Mouse (Mus musculus) midbrain, postnatal 0 days (tissue): ENCODE results near the gene Grem1. TPM values are rescaled to one million over a fixed set of nuclear protein-coding genes. Genes with fewer than 3 reads are reported as not detected.

Experiments
- ATAC-seq: fragments of 200-750 bp; cut with Nextera tagmentation; 2 replicates; pipeline ENCODE4 v1.8.0; 2017; ENCODE audit warnings: moderate number of reproducible peaks, mild to moderate bottlenecking, moderate TSS enrichment, moderate library complexity; ENCODE audit not compliant: low FRiP score
- DNase-seq: peaks from one replicate; pipeline ENCODE4 v3.0.0-alpha.2; 2015; ENCODE audit warnings: low spot score
- H3K27ac ChIP-seq: fragments of 300-500 bp; sonication (generic); 2 replicates; pipeline ENCODE4 v1.5.1; 2014; ENCODE audit warnings: low read depth, mild to moderate bottlenecking, low read length, mixed read lengths
- H3K27me3 ChIP-seq: fragments of 300-500 bp; sonication (generic); 2 replicates; pipeline ENCODE4 v1.6.1; 2014; ENCODE audit warnings: low read length, control low read depth, mixed read lengths; ENCODE audit not compliant: insufficient read depth
- H3K36me3 ChIP-seq: fragments of 300-500 bp; sonication (generic); 2 replicates; pipeline ENCODE4 v1.6.1; 2014; ENCODE audit warnings: low read length, control low read depth, mixed read lengths; ENCODE audit not compliant: insufficient read depth
- H3K4me1 ChIP-seq: fragments of 300-500 bp; sonication (generic); 2 replicates; pipeline ENCODE4 v1.6.1; 2014; ENCODE audit warnings: mild to moderate bottlenecking, control low read depth, antibody characterized with exemption, low read length, mixed read lengths; ENCODE audit not compliant: insufficient read depth
- H3K4me2 ChIP-seq: fragments of 300-500 bp; sonication (generic); 2 replicates; pipeline ENCODE4 v1.6.1; 2014; ENCODE audit warnings: low read depth, mild to moderate bottlenecking, low read length, mixed read lengths; ENCODE audit not compliant: poor library complexity, severe bottlenecking
- H3K4me3 ChIP-seq: fragments of 300-500 bp; sonication (generic); 2 replicates; pipeline ENCODE4 v1.5.1; 2014; ENCODE audit warnings: low read depth, mild to moderate bottlenecking, low read length, moderate library complexity
- H3K9ac ChIP-seq: fragments of 300-500 bp; sonication (generic); replicated peaks from 2 replicates; pipeline ENCODE4 v1.6.1; 2014; ENCODE audit warnings: mild to moderate bottlenecking, low read length, moderate library complexity, mixed read lengths; ENCODE audit not compliant: poor library complexity, severe bottlenecking
- H3K9me3 ChIP-seq: fragments of 300-500 bp; sonication (generic); 2 replicates; pipeline ENCODE4 v1.6.1; 2016; ENCODE audit warnings: low read length, control low read depth
- CTCF ChIP-seq: IDR thresholded peaks from 2 replicates; pipeline ENCODE4 v1.5.1; 2016; ENCODE audit warnings: antibody characterized with exemption, mild to moderate bottlenecking
- WGBS: fragments of 180-500 bp; shearing (Covaris S2); extraction: QIAGEN DNeasy Blood & Tissue Kit; methylation state at CpG from one replicate; pipeline ENCODE4 v1.1.7; 2014; 5-methylcytosine and 5-hydroxymethylcytosine counted together
- polyA plus RNA-seq: library from polyadenylated mRNA; unstranded; fragments of >200 nt; fragmentation: Nextera tagmentation; extraction: Ambion mirVana; gene quantifications from 2 replicates; pipeline ENCODE4 v1.2.1, GENCODE M21; 2015
- total RNA-seq: library from RNA; depleted of rRNA; stranded (reverse); fragments of >200 nt; gene quantifications from 2 replicates; pipeline ENCODE4 v1.2.3, GENCODE M21; 2014; rRNA removed

Grem1 gene
- total and polyA plus RNA-seq, 2 experiments from 2014 or later = 1.2 to 4.2 TPM

- no peak overlapping the region for H3K9ac ChIP-seq
- no peak for DNase-seq
- no peak overlapping the region for H3K4me2 ChIP-seq
- no peak overlapping the region for H3K4me3 ChIP-seq
- no peaks in the 10 kb centered on the region for H3K4me1 ChIP-seq
- TF ChIP-seq CTCF = no peak
- no peaks in the 10 kb centered on the region for H3K36me3 ChIP-seq
- ATAC-seq = no peak
- no peak overlapping the region for H3K27ac ChIP-seq
- no peaks in the 10 kb centered on the region for H3K27me3 ChIP-seq
- no peaks in the 10 kb centered on the region for H3K9me3 ChIP-seq
- WGBS = 86% methylated on average over 5 of the region's 5 CpGs
Measured at GRCm38 (mm10) chr2:113701507-113701906, 56.9 kb downstream of the Grem1 start.

DNA sequence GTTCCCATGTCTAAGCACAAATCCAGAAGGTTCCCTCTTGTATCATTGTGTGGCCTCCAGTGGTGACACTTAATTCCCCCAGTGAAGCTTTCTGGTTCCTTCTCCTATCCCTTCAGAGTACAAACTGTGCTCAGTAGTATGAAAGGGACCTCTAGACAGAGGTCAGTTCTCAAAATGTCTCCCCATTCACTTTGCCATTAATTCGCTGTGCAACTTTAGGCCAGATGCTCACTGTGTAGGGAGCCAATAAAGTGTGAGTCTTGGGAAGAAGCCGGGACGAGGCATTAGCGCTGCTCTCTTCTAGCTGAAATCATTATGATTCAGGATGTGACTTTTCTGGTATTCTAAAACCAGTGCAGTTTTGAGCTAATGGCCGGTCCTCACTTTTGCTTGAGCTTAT is 61.8 kb downstream of the Grem1 start:
- Histone ChIP-seq H3K27me3 (no peaks in the 10 kb centered on the region), H3K4me3 (no peak overlapping the region), H3K9me3 (no peaks in the 10 kb centered on the region), H3K9ac (no peak overlapping the region), H3K36me3 (no peaks in the 10 kb centered on the region), H3K4me1 (no peaks in the 10 kb centered on the region), H3K27ac (no peak overlapping the region), H3K4me2 (no peak overlapping the region)
- no peak for ATAC-seq
- TF ChIP-seq CTCF = no peak
- DNase-seq = no peak
- WGBS = 89% methylated on average over 5 of the region's 5 CpGs

- Histone ChIP-seq H3K27ac (no peak overlapping the region), H3K4me2 (no peak overlapping the region), H3K9me3 (no peaks in the 10 kb centered on the region), H3K4me1 (no peaks in the 10 kb centered on the region), H3K36me3 (no peaks in the 10 kb centered on the region), H3K4me3 (no peak overlapping the region), H3K9ac (no peak overlapping the region), H3K27me3 (no peaks in the 10 kb centered on the region)
- DNase-seq = no peak
- TF ChIP-seq CTCF = no peak
- WGBS = 76% methylated on average over 3 of the region's 3 CpGs
- ATAC-seq = no peak
Measured at GRCm38 (mm10) chr2:113696222-113696621, 62.2 kb downstream of the Grem1 start.

Other genes with a start within 250 kb of the Grem1 start
- 234 and 270 TPM in 2 replicates for gene Scg5, start 70.5 kb upstream of the Grem1 start, total RNA-seq
- gene Scg5, start 70.5 kb upstream of the Grem1 start, polyA plus RNA-seq = 406 and 419 TPM in 2 replicates
- gene Arhgap11a, start 90.0 kb upstream of the Grem1 start, total RNA-seq = 1.2 and 1.3 TPM in 2 replicates
- 2.0 and 2.2 TPM in 2 replicates for gene Arhgap11a, start 90.0 kb upstream of the Grem1 start, polyA plus RNA-seq